8 mouse cellular contexts compared by ENCODE assay signal in the genomic region with DNA sequence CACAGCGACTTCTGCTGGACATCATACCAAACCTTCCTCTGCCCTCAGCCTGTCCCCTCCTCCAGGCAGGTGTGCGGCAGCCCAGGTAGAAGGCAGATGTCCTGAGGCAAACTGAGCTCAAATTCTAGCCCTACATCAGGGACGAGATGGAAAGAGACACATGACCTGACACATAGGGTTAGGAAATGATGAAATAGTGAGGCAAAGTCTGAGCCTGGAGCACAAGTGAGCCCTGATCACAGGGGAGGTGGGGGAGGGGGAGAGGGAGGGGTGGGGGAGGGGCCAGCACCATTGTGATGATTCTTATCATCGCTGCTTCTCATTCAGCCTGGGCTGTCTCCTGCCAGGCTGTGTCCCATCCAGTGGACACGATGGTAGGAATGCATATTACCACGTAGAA. TPM values are rescaled to one million over a fixed set of nuclear protein-coding genes. Genes with fewer than 3 reads are reported as not detected.
DNase-seq lines count a peak whose midpoint lies in the region; ATAC-seq and TF ChIP-seq lines count a peak whose summit lies in the region.

No protein-coding gene starts in this region.

- no peak for TF ChIP-seq CTCF in lung, embryonic 14.5 days (IDR thresholded peaks at IDR 0.05; ENCODE audit: low read depth)
- no peak for TF ChIP-seq CTCF in hindbrain, postnatal 0 days (IDR thresholded peaks at IDR 0.05; ENCODE audit: low read depth)

- peak overlapping the region; percentile 11; the same call in 1 of the 2 replicates for H3K27ac ChIP-seq in forebrain, embryonic 13.5 days
- no peak overlapping the region for H3K27ac ChIP-seq in forebrain, embryonic 12.5 days
- peak overlapping the region; percentile 59; the same call in 1 of the 2 replicates for H3K27ac ChIP-seq in lung, embryonic 14.5 days (ENCODE audit: low read depth)
- peak overlapping the region; percentile 52 for H3K27ac ChIP-seq in hindbrain, postnatal 0 days
- H3K27ac ChIP-seq in neural tube, embryonic 13.5 days (replicated peaks), result peak overlapping the region; percentile 71

- H3K27me3 ChIP-seq in forebrain, embryonic 13.5 days, result no peaks in the 10 kb centered on the region
- no peaks in the 10 kb centered on the region for H3K27me3 ChIP-seq in forebrain, embryonic 12.5 days
- no peaks in the 10 kb centered on the region for H3K27me3 ChIP-seq in lung, embryonic 14.5 days (ENCODE audit: insufficient read depth, low read length)
- H3K27me3 ChIP-seq in hindbrain, postnatal 0 days (ENCODE audit: insufficient read depth, low read length), result no peaks in the 10 kb centered on the region
- no peaks in the 10 kb centered on the region for H3K27me3 ChIP-seq in neural tube, embryonic 13.5 days

- 61% methylated on average over 6 of the region's 6 CpGs for WGBS in forebrain, embryonic 13.5 days
- 80% methylated on average over 6 of the region's 6 CpGs for WGBS in forebrain, embryonic 12.5 days
- 49% methylated on average over 6 of the region's 6 CpGs for WGBS in lung, embryonic 14.5 days
- WGBS in hindbrain, postnatal 0 days, result 56% methylated on average over 6 of the region's 6 CpGs
- WGBS in neural tube, embryonic 13.5 days, result 41% methylated on average over 6 of the region's 6 CpGs

- no peak overlapping the region for H3K9ac ChIP-seq in forebrain, embryonic 13.5 days
- no peak overlapping the region for H3K9ac ChIP-seq in forebrain, embryonic 12.5 days
- H3K9ac ChIP-seq in lung, embryonic 14.5 days, result no peak overlapping the region
- H3K9ac ChIP-seq in hindbrain, postnatal 0 days (replicated peaks; ENCODE audit: low read length), result no peak overlapping the region
- peak overlapping the region; percentile 26; the same call in 1 of the 2 replicates for H3K9ac ChIP-seq in neural tube, embryonic 13.5 days

- no peaks in the 10 kb centered on the region for H3K9me3 ChIP-seq in forebrain, embryonic 13.5 days (replicated peaks)
- H3K9me3 ChIP-seq in forebrain, embryonic 12.5 days, result no peaks in the 10 kb centered on the region
- H3K9me3 ChIP-seq in lung, embryonic 14.5 days (ENCODE audit: low read depth, low read length), result no peaks in the 10 kb centered on the region
- no peaks in the 10 kb centered on the region for H3K9me3 ChIP-seq in hindbrain, postnatal 0 days (ENCODE audit: low read length)
- H3K9me3 ChIP-seq in neural tube, embryonic 13.5 days, result no peaks in the 10 kb centered on the region

- peaks cover 28% of the 10 kb centered on the region for H3K36me3 ChIP-seq in forebrain, embryonic 13.5 days (ENCODE audit: poor library complexity, severe bottlenecking)
- H3K36me3 ChIP-seq in forebrain, embryonic 12.5 days (replicated peaks), result peaks cover 15% of the 10 kb centered on the region; the same call in 1 of the 2 replicates
- peaks cover 16% of the 10 kb centered on the region; the same call in 1 of the 2 replicates for H3K36me3 ChIP-seq in lung, embryonic 14.5 days (ENCODE audit: insufficient read depth)
- H3K36me3 ChIP-seq in hindbrain, postnatal 0 days (ENCODE audit: insufficient read depth, low read length), result no peaks in the 10 kb centered on the region
- peaks cover 4% of the 10 kb centered on the region; the same call in 1 of the 2 replicates for H3K36me3 ChIP-seq in neural tube, embryonic 13.5 days

- H3K4me3 ChIP-seq in forebrain, embryonic 13.5 days, result no peak overlapping the region
- no peak overlapping the region for H3K4me3 ChIP-seq in forebrain, embryonic 12.5 days (replicated peaks)
- no peak overlapping the region for H3K4me3 ChIP-seq in lung, embryonic 14.5 days (ENCODE audit: low read depth, low read length)
- no peak overlapping the region for H3K4me3 ChIP-seq in hindbrain, postnatal 0 days (ENCODE audit: low read length)
- H3K4me3 ChIP-seq in neural tube, embryonic 13.5 days, result no peak overlapping the region

- DNase-seq in lung, embryonic 14.5 days, result no peak
- no peak for DNase-seq in lung, adult 18-20 months
- no peak for DNase-seq in hindbrain, postnatal 0 days (ENCODE audit: low spot score)
- no peak for DNase-seq in embryo, embryonic 9.5 days (ENCODE audit: extremely low spot score)
- no peak for DNase-seq in urinary bladder, adult 2 months (ENCODE audit: low spot score)

- no peak overlapping the region for H3K4me2 ChIP-seq in forebrain, embryonic 13.5 days
- no peak overlapping the region for H3K4me2 ChIP-seq in forebrain, embryonic 12.5 days
- H3K4me2 ChIP-seq in lung, embryonic 14.5 days, result no peak overlapping the region
- H3K4me2 ChIP-seq in hindbrain, postnatal 0 days (ENCODE audit: low read depth, low read length), result no peak overlapping the region
- H3K4me2 ChIP-seq in neural tube, embryonic 13.5 days, result no peak overlapping the region

- H3K4me1 ChIP-seq in forebrain, embryonic 13.5 days, result peaks cover 17% of the 10 kb centered on the region
- H3K4me1 ChIP-seq in forebrain, embryonic 12.5 days, result peaks cover 26% of the 10 kb centered on the region
- no peaks in the 10 kb centered on the region; the same call in 1 of the 2 replicates for H3K4me1 ChIP-seq in lung, embryonic 14.5 days (ENCODE audit: insufficient read depth)
- peaks cover 15% of the 10 kb centered on the region for H3K4me1 ChIP-seq in hindbrain, postnatal 0 days (ENCODE audit: insufficient read depth, low read length)
- H3K4me1 ChIP-seq in neural tube, embryonic 13.5 days (replicated peaks), result peaks cover 40% of the 10 kb centered on the region

- ATAC-seq in forebrain, embryonic 13.5 days, result no peak
- ATAC-seq in forebrain, embryonic 12.5 days (ENCODE audit: low FRiP score), result no peak
- no peak for ATAC-seq in lung, embryonic 14.5 days (ENCODE audit: insufficient read depth)
- no peak for ATAC-seq in hindbrain, postnatal 0 days
- no peak for ATAC-seq in neural tube, embryonic 13.5 days (ENCODE audit: low read depth)

RNA-seq across cellular contexts. Expression of a gene that starts 40.0 kb away (rescaled TPM):
- polyA plus RNA-seq in forebrain, embryonic 13.5 days (2015; fragmentation: Nextera tagmentation; extraction: Ambion mirVana), result 39.4 and 40.2 TPM in 2 replicates
- 39.8 and 47.2 TPM in 2 replicates for polyA plus RNA-seq in forebrain, embryonic 12.5 days (2016; fragmentation: Nextera tagmentation; extraction: Ambion mirVana)
- 19.7 and 24.5 TPM in 2 replicates for polyA plus RNA-seq in lung, embryonic 14.5 days (2014; fragmentation: Nextera tagmentation; extraction: Ambion mirVana)
- 50.5 and 51.4 TPM in 2 replicates for total RNA-seq in hindbrain, postnatal 0 days (2014; rRNA removed)
- polyA plus RNA-seq in hindbrain, postnatal 0 days (2015; fragmentation: Nextera tagmentation; extraction: Ambion mirVana), result 25.3 and 27.0 TPM in 2 replicates
- polyA plus RNA-seq in neural tube, embryonic 13.5 days (2015; fragmentation: Nextera tagmentation; extraction: Ambion mirVana), result 32.5 and 36.8 TPM in 2 replicates
- 67.4 and 75.0 TPM in 2 replicates for polyA plus RNA-seq in urinary bladder, adult 2 months (2012; rRNA removed)

RNA-seq across cellular contexts. Expression of a gene that starts 40.6 kb away (rescaled TPM):
- 95.9 and 109 TPM in 2 replicates for polyA plus RNA-seq in forebrain, embryonic 13.5 days (2015; fragmentation: Nextera tagmentation; extraction: Ambion mirVana)
- 99.9 and 105 TPM in 2 replicates for polyA plus RNA-seq in forebrain, embryonic 12.5 days (2016; fragmentation: Nextera tagmentation; extraction: Ambion mirVana)
- 125 and 127 TPM in 2 replicates for polyA plus RNA-seq in lung, embryonic 14.5 days (2014; fragmentation: Nextera tagmentation; extraction: Ambion mirVana)
- total RNA-seq in hindbrain, postnatal 0 days (2014; rRNA removed), result 235 and 250 TPM in 2 replicates
- polyA plus RNA-seq in hindbrain, postnatal 0 days (2015; fragmentation: Nextera tagmentation; extraction: Ambion mirVana), result 81.2 and 93.5 TPM in 2 replicates
- polyA plus RNA-seq in neural tube, embryonic 13.5 days (2015; fragmentation: Nextera tagmentation; extraction: Ambion mirVana), result 91.0 and 92.7 TPM in 2 replicates
- 152 and 155 TPM in 2 replicates for polyA plus RNA-seq in urinary bladder, adult 2 months (2012; rRNA removed)
